Mouse (Mus musculus) intestine, postnatal 0 days (tissue): ENCODE results near the gene Agrp. TPM values are rescaled to one million over a fixed set of nuclear protein-coding genes. Genes with fewer than 3 reads are reported as not detected.

Experiments used
- ATAC-seq: fragments of 200-750 bp; cut with Nextera tagmentation; 2 replicates; pipeline ENCODE4 v1.8.0; 2017; ENCODE audit warnings: mild to moderate bottlenecking, moderate TSS enrichment, moderate library complexity
- H3K27ac ChIP-seq: fragments of 300-500 bp; sonication (generic); 2 replicates; pipeline ENCODE4 v1.5.1; 2014; ENCODE audit warnings: mild to moderate bottlenecking, low read depth, low read length, moderate library complexity
- H3K27me3 ChIP-seq: fragments of 300-500 bp; sonication (generic); replicated peaks from 2 replicates; pipeline ENCODE4 v1.6.1; 2014; ENCODE audit warnings: low read length, mixed read lengths; ENCODE audit not compliant: control insufficient read depth, insufficient read depth
- H3K36me3 ChIP-seq: fragments of 300-500 bp; sonication (generic); 2 replicates; pipeline ENCODE4 v1.6.1; 2014; ENCODE audit warnings: mild to moderate bottlenecking, moderate library complexity; ENCODE audit not compliant: control insufficient read depth, insufficient read depth
- H3K4me1 ChIP-seq: fragments of 300-500 bp; sonication (generic); replicated peaks from 2 replicates; pipeline ENCODE4 v1.6.1; 2014; ENCODE audit warnings: antibody characterized with exemption, low read length, mixed read lengths; ENCODE audit not compliant: control insufficient read depth, insufficient read depth
- H3K4me2 ChIP-seq: fragments of 300-500 bp; sonication (generic); replicated peaks from 2 replicates; pipeline ENCODE4 v1.6.1; 2014; ENCODE audit warnings: low read depth, mild to moderate bottlenecking, moderate library complexity
- H3K4me3 ChIP-seq: fragments of 300-500 bp; sonication (generic); 2 replicates; pipeline ENCODE4 v1.5.1; 2014; ENCODE audit warnings: low read depth, low read length
- H3K9ac ChIP-seq: fragments of 300-500 bp; sonication (generic); 2 replicates; pipeline ENCODE4 v1.6.1; 2014; ENCODE audit warnings: mild to moderate bottlenecking, low read depth, low read length
- H3K9me3 ChIP-seq: fragments of 300-500 bp; sonication (generic); 2 replicates; pipeline ENCODE4 v1.6.1; 2016; ENCODE audit warnings: mixed run types; ENCODE audit not compliant: control insufficient read depth
- CTCF ChIP-seq: sonication (generic); IDR thresholded peaks from 2 replicates; pipeline ENCODE4 v1.5.1; 2016; ENCODE audit warnings: low read depth, mild to moderate bottlenecking, control low read depth, antibody characterized with exemption, moderate library complexity
- WGBS: fragments of 180-500 bp; shearing (Covaris S2); extraction: QIAGEN DNeasy Blood & Tissue Kit; methylation state at CpG from one replicate; pipeline ENCODE4 v1.1.7; 2014; 5-methylcytosine and 5-hydroxymethylcytosine counted together
- polyA plus RNA-seq: library from polyadenylated mRNA; unstranded; fragments of >200 nt; fragmentation: Nextera tagmentation; extraction: Ambion mirVana; gene quantifications from 2 replicates; pipeline ENCODE4 v1.2.1, GENCODE M21; 2015

Agrp gene
- polyA plus RNA-seq, 1 experiment from 2014 or later = 0.43 TPM

DNA sequence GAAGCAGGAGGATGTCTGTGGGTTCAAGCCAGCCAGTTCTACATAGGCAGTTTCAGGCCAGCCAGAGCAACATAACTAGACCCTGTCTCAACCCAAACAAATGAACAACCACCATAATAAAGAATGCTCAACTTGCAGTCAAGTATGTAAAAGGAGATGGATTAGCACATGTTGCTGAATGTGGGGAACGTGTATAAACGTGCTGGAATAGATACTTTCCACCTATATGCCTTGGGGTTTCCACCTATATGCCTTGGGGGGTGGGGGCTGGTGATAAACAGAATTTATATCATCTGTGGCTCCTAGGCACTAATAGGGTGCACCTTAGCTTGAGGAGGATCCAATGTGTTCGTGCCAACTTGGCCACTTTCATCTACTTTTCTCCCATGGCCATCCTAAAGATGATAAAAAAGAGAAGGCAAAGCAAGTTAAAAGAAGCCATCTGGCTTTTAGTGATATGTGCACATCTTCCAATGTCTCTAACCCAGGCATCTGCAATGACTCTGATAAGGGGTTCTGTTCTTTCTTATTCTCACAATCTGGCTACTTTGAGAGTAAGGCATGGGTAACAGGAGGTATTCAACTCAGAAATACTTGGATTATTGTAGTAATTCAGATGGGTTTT, 95.0 kb downstream of the Agrp start:
- Histone ChIP-seq H3K9ac (no peak overlapping the region), H3K9me3 (no peaks in the 10 kb centered on the region), H3K4me3 (no peak overlapping the region), H3K27ac (no peak overlapping the region), H3K27me3 (no peaks in the 10 kb centered on the region), H3K36me3 (peaks cover 27% of the 10 kb centered on the region), H3K4me1 (peaks cover 6% of the 10 kb centered on the region; the same call in 1 of the 2 replicates), H3K4me2 (no peak overlapping the region)
- ATAC-seq = no peak
- TF ChIP-seq CTCF = no peak
- WGBS = 88% methylated on average over 3 of the region's 3 CpGs

DNA sequence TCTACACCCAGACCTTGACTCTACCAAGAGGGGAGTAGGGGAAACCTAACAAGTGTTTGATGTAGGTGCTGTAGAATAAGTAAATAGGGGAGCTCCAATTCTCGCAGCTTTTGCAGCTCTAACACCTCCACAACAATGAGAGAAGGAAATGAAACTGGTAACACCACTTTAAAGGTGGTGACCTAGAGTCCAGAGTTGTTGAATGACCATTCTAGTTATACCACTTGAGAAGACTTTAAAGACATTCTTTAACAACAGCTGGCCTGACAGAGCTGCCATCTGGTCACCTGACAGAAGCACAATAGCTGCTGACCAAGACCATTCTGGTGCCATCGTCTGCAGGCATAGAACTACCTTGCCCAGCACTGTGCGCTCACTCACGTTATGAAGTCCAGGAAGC, 98.3 kb downstream of the Agrp start:
- Histone ChIP-seq H3K27ac (no peak overlapping the region), H3K4me2 (no peak overlapping the region), H3K9me3 (no peaks in the 10 kb centered on the region), H3K4me1 (no peaks in the 10 kb centered on the region), H3K4me3 (no peak overlapping the region), H3K36me3 (peaks cover 43% of the 10 kb centered on the region), H3K27me3 (no peaks in the 10 kb centered on the region), H3K9ac (no peak overlapping the region)
- no peak for ATAC-seq
- TF ChIP-seq CTCF = no peak
- WGBS = 83% methylated on average over 4 of the region's 4 CpGs

DNA sequence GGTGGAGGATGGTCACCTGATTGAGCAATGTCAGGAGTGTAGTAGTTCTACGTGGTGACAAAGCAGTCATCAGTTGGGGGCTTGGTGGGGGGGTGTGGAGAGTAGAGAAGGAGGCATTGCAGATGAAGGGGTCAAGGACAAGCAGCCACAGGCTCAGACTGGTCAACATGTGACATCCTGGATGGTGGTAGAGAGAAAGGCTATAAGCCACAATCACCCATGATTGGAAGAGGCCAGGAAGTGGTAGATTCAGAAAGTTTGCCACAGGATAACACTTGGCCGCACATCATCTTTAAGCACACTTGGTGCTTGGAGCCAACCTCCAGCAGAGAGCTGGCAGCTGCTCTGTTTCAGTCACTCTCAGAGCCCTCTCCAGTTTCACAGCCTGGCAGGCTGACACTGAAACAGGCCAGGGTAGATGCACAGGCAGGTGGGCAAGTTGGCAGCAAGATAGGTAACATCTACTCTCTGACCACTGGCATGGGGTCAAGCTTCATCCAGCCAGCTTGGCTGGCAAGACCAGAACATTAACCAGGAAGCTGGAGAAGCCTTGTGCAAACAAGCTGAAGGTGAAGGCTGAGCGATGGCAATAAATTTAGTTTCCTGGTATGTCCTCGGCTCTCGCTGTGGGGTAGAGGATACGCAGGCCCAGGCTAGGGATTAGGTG, 100.0 kb downstream of the Agrp start:
- Histone ChIP-seq H3K27me3 (no peaks in the 10 kb centered on the region), H3K4me2 (no peak overlapping the region), H3K4me3 (no peak overlapping the region), H3K4me1 (0 out of 2 replicates have a peak, but pooled peaks cover 3% of the 10 kb centered on the region), H3K36me3 (peaks cover 44% of the 10 kb centered on the region), H3K9ac (no peak overlapping the region), H3K9me3 (no peaks in the 10 kb centered on the region), H3K27ac (no peak overlapping the region)
- peak; percentile 48; the same call in 1 of the 2 replicates for ATAC-seq
- no peak for TF ChIP-seq CTCF
- WGBS = 61% methylated on average over 6 of the region's 6 CpGs

DNA sequence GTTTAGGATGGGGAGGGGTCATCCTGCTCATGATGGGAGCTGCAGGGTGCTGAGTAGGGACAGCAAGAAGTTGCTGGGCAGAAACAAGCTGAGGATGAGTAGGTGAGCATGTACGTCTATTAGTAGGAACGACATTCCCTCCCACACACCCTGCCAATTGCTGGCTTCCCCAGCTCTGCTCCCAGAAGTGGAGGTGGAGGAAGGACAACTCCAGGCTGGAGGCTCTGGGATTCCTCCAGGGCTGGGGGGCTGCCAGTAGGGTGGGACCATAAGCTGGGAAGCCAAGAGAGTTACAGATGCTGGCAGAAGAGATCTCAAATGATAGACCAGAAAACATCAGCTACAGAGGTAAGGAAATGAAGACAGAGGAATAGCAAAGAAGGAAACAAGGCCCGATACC, 100.6 kb downstream of the Agrp start:
- H3K4me2 ChIP-seq = no peak overlapping the region
- H3K9me3 ChIP-seq = no peaks in the 10 kb centered on the region
- TF ChIP-seq CTCF = no peak
- peaks cover 50% of the 10 kb centered on the region for H3K36me3 ChIP-seq
- ATAC-seq = no peak
- H3K9ac ChIP-seq = no peak overlapping the region
- 0 out of 2 replicates have a peak, but pooled peaks cover 3% of the 10 kb centered on the region for H3K4me1 ChIP-seq
- no peak overlapping the region for H3K27ac ChIP-seq
- no peak overlapping the region for H3K4me3 ChIP-seq
- no peaks in the 10 kb centered on the region for H3K27me3 ChIP-seq
- 84% methylated on average over 3 of the region's 3 CpGs for WGBS

DNA sequence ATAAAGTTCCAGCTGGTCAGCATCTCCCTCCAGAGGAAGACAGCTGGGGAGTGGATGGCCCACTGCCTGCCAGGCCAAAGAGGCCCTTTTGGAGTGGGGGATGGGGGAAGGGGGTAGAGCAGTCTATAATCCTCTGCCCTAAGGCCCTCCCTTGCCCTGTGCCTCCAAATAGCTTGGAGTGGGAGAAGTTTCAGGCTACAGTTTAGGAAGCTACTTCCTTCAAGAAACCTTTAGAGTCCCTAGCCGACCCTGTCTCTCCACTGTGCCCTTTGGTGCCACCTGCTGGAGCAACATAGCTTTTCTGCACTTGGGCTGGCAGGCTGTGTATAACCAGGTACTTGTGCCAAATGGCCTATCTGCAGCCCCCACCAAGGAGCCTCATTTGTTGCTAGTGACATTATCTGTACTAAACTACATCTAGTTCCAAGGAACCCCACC, 103.3 kb downstream of the Agrp start:
- Histone ChIP-seq H3K27ac (peak overlapping the region; percentile 70; the same call in 1 of the 2 replicates), H3K9ac (no peak overlapping the region), H3K4me2 (no peak overlapping the region), H3K4me1 (0 out of 2 replicates have a peak, but pooled peaks cover 3% of the 10 kb centered on the region), H3K9me3 (no peaks in the 10 kb centered on the region), H3K27me3 (no peaks in the 10 kb centered on the region), H3K4me3 (no peak overlapping the region), H3K36me3 (peaks cover 53% of the 10 kb centered on the region)
- WGBS = 0% methylated on average over 1 of the region's 1 CpGs
- ATAC-seq = peak; percentile 34; the same call in 1 of the 2 replicates
- TF ChIP-seq CTCF = peak; percentile 91

DNA sequence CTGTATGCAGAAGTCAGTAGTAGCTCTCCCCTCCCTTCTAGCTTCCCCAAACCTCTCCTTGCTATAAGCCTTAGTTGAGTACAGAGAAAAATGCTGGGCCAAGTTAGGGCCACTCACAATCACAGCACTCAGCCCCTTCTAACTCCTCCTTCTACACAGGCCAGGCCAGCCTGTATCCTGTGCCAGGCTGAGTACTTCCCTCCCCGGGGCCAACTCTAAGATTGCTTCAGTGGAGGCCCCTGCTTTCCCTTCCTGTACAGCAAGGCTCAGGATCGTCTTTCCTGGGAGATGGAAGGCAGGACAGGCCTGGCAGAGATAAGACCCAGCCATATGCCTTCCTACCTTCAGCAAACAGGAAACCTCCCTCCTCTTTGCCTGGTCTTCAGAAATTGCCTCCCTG, 103.8 kb downstream of the Agrp start:
- Histone ChIP-seq H3K4me3 (no peak overlapping the region), H3K36me3 (peaks cover 51% of the 10 kb centered on the region), H3K4me1 (0 out of 2 replicates have a peak, but pooled peaks cover 3% of the 10 kb centered on the region), H3K4me2 (no peak overlapping the region), H3K9ac (no peak overlapping the region), H3K9me3 (no peaks in the 10 kb centered on the region), H3K27me3 (no peaks in the 10 kb centered on the region), H3K27ac (peak overlapping the region; percentile 70)
- no peak for TF ChIP-seq CTCF
- 5% methylated on average over 2 of the region's 2 CpGs for WGBS
- ATAC-seq = peak; percentile 54
